Mouse (Mus musculus): ENCODE measurements around the gene Gm48551. TPM values are rescaled to one million over a fixed set of nuclear protein-coding genes. Genes with fewer than 3 reads are reported as not detected.

The Gm48551 gene
- polyA plus RNA-seq, 1 experiment = 4.8 TPM

- WGBS = 37% methylated on average over 4 of the region's 4 CpGs
- Histone ChIP-seq H3K36me3 (ENCODE audit: control insufficient read depth, insufficient read depth, low read length) (no peaks in the 10 kb centered on the region), H3K27ac (ENCODE audit: insufficient read depth, low read depth, low read length) (no peak overlapping the region), H3K4me1 (ENCODE audit: control insufficient read depth, insufficient read depth, insufficient read length, low read length) (peaks cover 29% of the 10 kb centered on the region), H3K4me3 (ENCODE audit: low read depth, low read length) (peak overlapping the region; percentile 77), H3K27me3 (ENCODE audit: control insufficient read depth, insufficient read depth, low read length) (no peaks in the 10 kb centered on the region)
- no peak for TF ChIP-seq CTCF (IDR thresholded peaks at IDR 0.05; ENCODE audit: extremely low read depth, insufficient read length, insufficient replicate concordance, low read depth, low read length)
- no peak for TF ChIP-seq POLR2A (IDR thresholded peaks at IDR 0.05; ENCODE audit: low read depth, low read length)
Observed at GRCm38 (mm10) chr10:81358209-81358608, 26.1 kb upstream of the Gm48551 start.

- no peak for TF ChIP-seq CTCF (IDR thresholded peaks at IDR 0.05; ENCODE audit: extremely low read depth, insufficient read length, insufficient replicate concordance, low read depth, low read length)
- TF ChIP-seq POLR2A (IDR thresholded peaks at IDR 0.05; ENCODE audit: low read depth, low read length) = no peak
- H3K4me1 ChIP-seq (ENCODE audit: control insufficient read depth, insufficient read depth, insufficient read length, low read length) = peaks cover 35% of the 10 kb centered on the region
- H3K27ac ChIP-seq (ENCODE audit: insufficient read depth, low read depth, low read length) = no peak overlapping the region
Observed at GRCm38 (mm10) chr10:81358841-81359240, 25.4 kb upstream of the Gm48551 start.

GRCm38 (mm10) chr10:81360721-81361120, 23.5 kb upstream of the Gm48551 start:
- H3K4me3 ChIP-seq (ENCODE audit: low read depth, low read length) = no peak overlapping the region
- TF ChIP-seq CTCF (IDR thresholded peaks at IDR 0.05; ENCODE audit: extremely low read depth, insufficient read length, insufficient replicate concordance, low read depth, low read length) = no peak
- TF ChIP-seq POLR2A (IDR thresholded peaks at IDR 0.05; ENCODE audit: low read depth, low read length) = no peak
- H3K27me3 ChIP-seq (ENCODE audit: control insufficient read depth, insufficient read depth, low read length) = no peaks in the 10 kb centered on the region
- no peaks in the 10 kb centered on the region for H3K36me3 ChIP-seq (ENCODE audit: control insufficient read depth, insufficient read depth, low read length)
- H3K27ac ChIP-seq (ENCODE audit: insufficient read depth, low read depth, low read length) = no peak overlapping the region
- H3K4me1 ChIP-seq (ENCODE audit: control insufficient read depth, insufficient read depth, insufficient read length, low read length) = peaks cover 52% of the 10 kb centered on the region
- WGBS = 74% methylated on average over 8 of the region's 8 CpGs

More at GRCm38 (mm10) chr10:81358841-81359240, 25.4 kb upstream of the Gm48551 start:
- H3K36me3 ChIP-seq (ENCODE audit: control insufficient read depth, insufficient read depth, low read length) = no peaks in the 10 kb centered on the region
- H3K4me3 ChIP-seq (ENCODE audit: low read depth, low read length) = no peak overlapping the region
- no peaks in the 10 kb centered on the region for H3K27me3 ChIP-seq (ENCODE audit: control insufficient read depth, insufficient read depth, low read length)
- 63% methylated on average over 1 of the region's 1 CpGs for WGBS

- no peak for TF ChIP-seq POLR2A (IDR thresholded peaks at IDR 0.05; ENCODE audit: low read depth, low read length)
- no peak for TF ChIP-seq CTCF (IDR thresholded peaks at IDR 0.05; ENCODE audit: extremely low read depth, insufficient read length, insufficient replicate concordance, low read depth, low read length)
- Histone ChIP-seq H3K27me3 (ENCODE audit: control insufficient read depth, insufficient read depth, low read length) (no peaks in the 10 kb centered on the region), H3K36me3 (ENCODE audit: control insufficient read depth, insufficient read depth, low read length) (peaks cover 10% of the 10 kb centered on the region), H3K4me3 (ENCODE audit: low read depth, low read length) (peak overlapping the region; percentile 9; the same call in 1 of the 2 replicates), H3K27ac (ENCODE audit: insufficient read depth, low read depth, low read length) (no peak overlapping the region), H3K4me1 (ENCODE audit: control insufficient read depth, insufficient read depth, insufficient read length, low read length) (peaks cover 61% of the 10 kb centered on the region)
- WGBS = 62% methylated on average over 12 of the region's 12 CpGs
Observed at GRCm38 (mm10) chr10:81362336-81362949, 21.8 kb upstream of the Gm48551 start.

- Histone ChIP-seq H3K27me3 (ENCODE audit: control insufficient read depth, insufficient read depth, low read length) (no peaks in the 10 kb centered on the region), H3K27ac (ENCODE audit: insufficient read depth, low read depth, low read length) (no peak overlapping the region), H3K4me3 (ENCODE audit: low read depth, low read length) (peak overlapping the region; percentile 25), H3K4me1 (ENCODE audit: control insufficient read depth, insufficient read depth, insufficient read length, low read length) (peaks cover 53% of the 10 kb centered on the region), H3K36me3 (ENCODE audit: control insufficient read depth, insufficient read depth, low read length) (peaks cover 22% of the 10 kb centered on the region)
- TF ChIP-seq POLR2A (IDR thresholded peaks at IDR 0.05; ENCODE audit: low read depth, low read length) = no peak
- no peak for TF ChIP-seq CTCF (IDR thresholded peaks at IDR 0.05; ENCODE audit: extremely low read depth, insufficient read length, insufficient replicate concordance, low read depth, low read length)
- 39% methylated on average over 54 of the region's 54 CpGs for WGBS
Observed at GRCm38 (mm10) chr10:81363436-81364346, 20.6 kb upstream of the Gm48551 start.

GRCm38 (mm10) chr10:81364666-81365065, 19.6 kb upstream of the Gm48551 start:
- H3K27ac ChIP-seq (ENCODE audit: insufficient read depth, low read depth, low read length) = no peak overlapping the region
- peak overlapping the region; percentile 34 for H3K4me3 ChIP-seq (ENCODE audit: low read depth, low read length)
- H3K36me3 ChIP-seq (ENCODE audit: control insufficient read depth, insufficient read depth, low read length) = peaks cover 31% of the 10 kb centered on the region
- TF ChIP-seq CTCF (IDR thresholded peaks at IDR 0.05; ENCODE audit: extremely low read depth, insufficient read length, insufficient replicate concordance, low read depth, low read length) (no peak), POLR2A (IDR thresholded peaks at IDR 0.05; ENCODE audit: low read depth, low read length) (no peak)
- peaks cover 49% of the 10 kb centered on the region for H3K4me1 ChIP-seq (ENCODE audit: control insufficient read depth, insufficient read depth, insufficient read length, low read length)
- no peaks in the 10 kb centered on the region for H3K27me3 ChIP-seq (ENCODE audit: control insufficient read depth, insufficient read depth, low read length)
- WGBS = 19% methylated on average over 28 of the region's 28 CpGs

GRCm38 (mm10) chr10:81365073-81365472, 19.2 kb upstream of the Gm48551 start:
- TF ChIP-seq CTCF (IDR thresholded peaks at IDR 0.05; ENCODE audit: extremely low read depth, insufficient read length, insufficient replicate concordance, low read depth, low read length) (no peak), POLR2A (IDR thresholded peaks at IDR 0.05; ENCODE audit: low read depth, low read length) (no peak)
- no peak overlapping the region for H3K4me3 ChIP-seq (ENCODE audit: low read depth, low read length)
- peak overlapping the region; percentile 89 for H3K27ac ChIP-seq (ENCODE audit: insufficient read depth, low read depth, low read length)
- 46% methylated on average over 4 of the region's 4 CpGs for WGBS
- H3K4me1 ChIP-seq (ENCODE audit: control insufficient read depth, insufficient read depth, insufficient read length, low read length) = peaks cover 47% of the 10 kb centered on the region
- H3K36me3 ChIP-seq (ENCODE audit: control insufficient read depth, insufficient read depth, low read length) = peaks cover 35% of the 10 kb centered on the region
- H3K27me3 ChIP-seq (ENCODE audit: control insufficient read depth, insufficient read depth, low read length) = no peaks in the 10 kb centered on the region

All from small intestine, adult 2 months (tissue).